Mouse (Mus musculus): ENCODE measurements at regions not wholly inside any gene's neighbourhood (a gene's known extent, or its start where the extent isn't known, plus 50 kb on each side); places are given as distances from the start of the nearest gene placed in this dataset.

DNA sequence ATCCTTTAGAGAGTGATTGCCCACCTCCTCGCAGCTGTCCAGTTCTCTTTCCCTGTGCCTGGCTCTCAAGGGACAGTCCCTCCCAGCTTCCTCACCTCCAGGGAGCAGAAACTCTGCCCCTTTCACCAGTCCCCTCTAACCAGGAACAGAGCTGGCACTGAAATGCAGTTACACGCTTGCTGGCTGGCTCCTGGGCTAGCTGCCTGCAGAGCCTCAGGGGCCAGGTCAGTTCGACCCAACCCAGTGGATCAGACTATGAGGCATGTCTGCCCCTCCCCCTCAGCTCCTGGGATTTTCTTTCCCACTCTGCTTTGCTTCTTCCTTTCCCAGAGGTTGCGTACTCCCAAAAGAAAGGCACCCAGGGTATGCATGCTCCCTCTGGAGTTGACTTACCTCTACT lies 214.4 kb upstream of the Map3k1 start:
- no peak for TF ChIP-seq POLR2A (IDR thresholded peaks at IDR 0.05; ENCODE audit: borderline replicate concordance, insufficient read depth, low read length)
- TF ChIP-seq CTCF (IDR thresholded peaks at IDR 0.05; ENCODE audit: borderline replicate concordance, insufficient read depth, low read depth, low read length): no peak

Measured in cerebellum, adult 2 months (tissue).